Mouse (Mus musculus) spleen, adult 2 months (tissue): Measurements from ENCODE around the gene Il9. TPM values are rescaled to one million over a fixed set of nuclear protein-coding genes. Genes with fewer than 3 reads are reported as not detected.

ENCODE experiments used
- DNase-seq, 2 experiments: peaks; one replicate each; pipeline versions ENCODE4 v3.0.0 to v3.0.0-alpha.2; 2012 to 2021; ENCODE audit warnings: low spot score in 2 of 2, low read depth in 1 of 2
- H3K27ac ChIP-seq: fragments of 200-500 bp; 2 replicates; pipeline ENCODE4 v1.5.1; 2012; ENCODE audit warnings: low read length, inconsistent platforms; ENCODE audit not compliant: insufficient read depth
- H3K27me3 ChIP-seq: fragments of 200-500 bp; 2 replicates; pipeline ENCODE4 v1.6.1; 2012; ENCODE audit warnings: mild to moderate bottlenecking, moderate library complexity, low read length, inconsistent platforms; ENCODE audit not compliant: control insufficient read depth, insufficient read depth
- H3K36me3 ChIP-seq: fragments of 200-500 bp; 2 replicates; pipeline ENCODE4 v1.6.1; 2012; ENCODE audit warnings: mild to moderate bottlenecking, low read length, inconsistent platforms; ENCODE audit not compliant: control insufficient read depth, insufficient read depth
- H3K4me1 ChIP-seq: fragments of 200-500 bp; 2 replicates; pipeline ENCODE4 v1.6.1; 2011; ENCODE audit warnings: inconsistent platforms; ENCODE audit not compliant: control insufficient read depth, insufficient read depth, insufficient read length
- H3K4me3 ChIP-seq: fragments of 200-500 bp; 2 replicates; pipeline ENCODE4 v1.5.1; 2011; ENCODE audit warnings: mild to moderate bottlenecking, inconsistent platforms; ENCODE audit not compliant: insufficient read depth, insufficient read length; ENCODE audit errors: extremely low read depth
- CTCF ChIP-seq: fragments of 200-500 bp; IDR thresholded peaks from 2 replicates; pipeline ENCODE4 v1.5.1; 2011; ENCODE audit warnings: mild to moderate bottlenecking, inconsistent platforms; ENCODE audit not compliant: insufficient read depth, insufficient read length, insufficient replicate concordance; ENCODE audit errors: extremely low read depth
- POLR2A ChIP-seq: fragments of 200-500 bp; IDR thresholded peaks from 2 replicates; pipeline ENCODE4 v1.6.1; 2011; ENCODE audit warnings: low read depth, low read length, inconsistent platforms
- WGBS: fragments of 180-500 bp; shearing (Covaris S2); methylation state at CpG from one replicate; pipeline ENCODE4 v1.1.7; 2018; 5-methylcytosine and 5-hydroxymethylcytosine counted together
- polyA plus RNA-seq: library from polyadenylated mRNA; depleted of rRNA; stranded (reverse); fragments of >200 nt; gene quantifications from 2 replicates; pipeline ENCODE4 v1.2.3, GENCODE M21; 2012

Gene Il9
- polyA plus RNA-seq, 1 experiment: not detected

GRCm38 (mm10) chr13:56444112-56444511 lies 37.9 kb downstream of the Il9 start:
- no peaks in the 10 kb centered on the region for H3K27me3 ChIP-seq
- H3K27ac ChIP-seq: no peak overlapping the region
- H3K4me1 ChIP-seq: no peaks in the 10 kb centered on the region
- no peaks in the 10 kb centered on the region for H3K36me3 ChIP-seq
- DNase-seq: no peak
- TF ChIP-seq CTCF (no peak), POLR2A (no peak)
- no peak overlapping the region for H3K4me3 ChIP-seq
- WGBS: 88% methylated on average over 3 of the region's 3 CpGs

GRCm38 (mm10) chr13:56443411-56443810 lies 38.6 kb downstream of the Il9 start:
- Histone ChIP-seq H3K27ac (no peak overlapping the region), H3K27me3 (0 out of 2 replicates have a peak, but pooled peaks cover under 1% of the 10 kb centered on the region), H3K4me1 (no peaks in the 10 kb centered on the region), H3K4me3 (no peak overlapping the region), H3K36me3 (no peaks in the 10 kb centered on the region)
- TF ChIP-seq POLR2A (no peak), CTCF (no peak)
- 81% methylated on average over 7 of the region's 7 CpGs for whole genome bisulfite sequencing
- no peak for DNase-seq

GRCm38 (mm10) chr13:56438211-56439075 lies 43.6 kb downstream of the Il9 start, which contains the start of gene Slc25a48:
Gene Slc25a48 (plus strand): TSS chr13:56438355.
- WGBS: 6% methylated on average over 51 of the region's 51 CpGs
- Histone ChIP-seq H3K27me3 (peaks cover 3% of the 10 kb centered on the region; the same call in 1 of the 2 replicates), H3K4me3 (no peak within 1 kb of the TSS), H3K4me1 (no peaks in the 10 kb centered on the region), H3K36me3 (no peaks in the 10 kb centered on the region), H3K27ac (no peak within 1 kb of the TSS)
- TF ChIP-seq POLR2A: no peak
- no peak for TF ChIP-seq CTCF
- DNase-seq: no peak

- Histone ChIP-seq H3K4me1 (no peaks in the 10 kb centered on the region), H3K4me3 (no peak overlapping the region), H3K27me3 (peaks cover 3% of the 10 kb centered on the region; the same call in 1 of the 2 replicates), H3K36me3 (no peaks in the 10 kb centered on the region), H3K27ac (no peak overlapping the region)
- 78% methylated on average over 10 of the region's 10 CpGs for WGBS
- TF ChIP-seq CTCF: no peak
- no peak for TF ChIP-seq POLR2A
- no peak for DNase-seq
These were observed 46.3 kb downstream of the Il9 start for GRCm38 (mm10) chr13:56435615-56436287.

GRCm38 (mm10) chr13:56434311-56434751 lies 47.7 kb downstream of the Il9 start:
- TF ChIP-seq CTCF (no peak), POLR2A (no peak)
- 84% methylated on average over 9 of the region's 9 CpGs for WGBS
- DNase-seq: no peak

GRCm38 (mm10) chr13:56433466-56433865 lies 48.6 kb downstream of the Il9 start:
- no peak overlapping the region for H3K27ac ChIP-seq
- no peak for DNase-seq
- H3K4me3 ChIP-seq: no peak overlapping the region
- H3K4me1 ChIP-seq: no peaks in the 10 kb centered on the region
- WGBS: 25% methylated on average over 10 of the region's 10 CpGs
- H3K36me3 ChIP-seq: no peaks in the 10 kb centered on the region
- no peak for TF ChIP-seq POLR2A
- peak; percentile 27; the same call in 1 of the 2 replicates for TF ChIP-seq CTCF
- H3K27me3 ChIP-seq: peaks cover 3% of the 10 kb centered on the region; the same call in 1 of the 2 replicates

More at GRCm38 (mm10) chr13:56434311-56434751, 47.7 kb downstream of the Il9 start:
- peaks cover 3% of the 10 kb centered on the region; the same call in 1 of the 2 replicates for H3K27me3 ChIP-seq
- no peaks in the 10 kb centered on the region for H3K36me3 ChIP-seq
- H3K4me3 ChIP-seq: no peak overlapping the region
- H3K27ac ChIP-seq: no peak overlapping the region
- H3K4me1 ChIP-seq: no peaks in the 10 kb centered on the region
